Mouse (Mus musculus): ENCODE results near the gene Rbpms2.

Rbpms2 gene

DNA sequence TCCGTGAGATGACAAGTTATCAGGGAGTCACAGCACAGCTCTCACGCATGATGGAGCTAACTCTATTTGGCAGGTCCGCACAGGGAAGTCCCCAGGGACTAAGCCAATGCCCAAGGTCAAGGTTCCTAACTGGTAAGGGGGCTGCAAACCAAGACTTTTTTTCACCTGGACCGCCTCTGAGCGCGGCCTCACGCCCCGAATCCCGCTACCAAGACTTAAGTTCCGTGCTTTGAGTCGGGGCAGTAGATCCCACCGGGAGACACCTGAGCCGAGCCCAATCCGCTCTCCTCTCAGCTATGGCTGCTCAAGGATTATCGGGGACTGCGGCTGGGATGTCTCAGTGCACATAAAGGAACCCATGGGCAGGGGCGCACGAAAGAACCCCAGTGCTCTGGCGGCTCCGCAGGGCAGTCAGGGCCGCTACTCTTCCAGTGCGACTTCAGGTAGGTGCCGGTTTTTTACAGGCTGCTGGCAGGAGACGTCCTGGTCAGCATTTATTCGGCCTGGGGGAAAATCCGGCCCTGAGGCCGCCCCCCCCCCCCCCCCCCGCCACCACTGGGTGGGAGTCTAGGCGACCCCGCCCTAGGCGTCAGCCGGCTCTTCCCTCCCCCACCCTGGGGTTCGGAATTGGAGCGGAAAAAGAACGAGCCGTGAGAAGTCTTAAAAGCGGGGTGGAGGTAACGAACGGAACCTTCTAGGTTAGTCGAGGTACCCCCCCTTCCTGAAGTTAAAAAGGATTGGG is at the start of gene Rbpms2:
Gene Rbpms2, plus strand, starts transcription at position 624 of the 742 bp plus-strand sequence.
- no peak for DNase-seq (ENCODE audit: low read depth)

DNA sequence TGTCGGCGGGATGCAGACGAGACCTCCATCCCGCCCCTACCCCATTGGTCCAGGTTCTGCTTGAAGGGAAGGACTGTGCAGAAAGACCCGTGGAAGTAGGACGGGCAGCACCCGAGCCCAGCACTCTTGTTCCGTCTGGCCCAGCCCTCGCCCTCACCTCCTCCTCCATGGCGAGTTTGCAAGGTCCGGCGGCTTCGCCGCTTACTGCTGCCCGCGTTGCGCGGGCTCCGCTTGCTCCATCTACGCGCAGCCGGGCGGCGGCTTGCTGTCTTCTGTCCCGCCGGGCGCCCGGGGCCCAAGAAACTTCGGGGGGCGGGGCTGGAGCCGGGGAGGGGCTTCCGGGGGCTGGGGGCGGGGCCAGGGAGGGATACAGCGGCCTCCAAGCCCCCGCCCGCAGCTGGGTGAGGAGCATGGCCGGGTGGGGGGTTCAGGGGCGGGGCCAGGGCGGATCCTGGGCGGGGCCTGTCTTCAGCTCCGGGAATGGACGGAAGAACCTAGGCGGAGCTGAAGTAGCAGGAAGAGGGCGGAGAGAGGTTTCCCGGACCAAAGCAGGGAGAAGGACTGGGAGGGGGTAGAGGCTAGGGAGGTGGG is 49.6 kb upstream of the Rbpms2 start, which contains the start of gene Plekho2:
Gene Plekho2, minus strand, starts transcription at position 260 of the 591 bp plus-strand sequence.
- DNase-seq (ENCODE audit: low read depth) = peak; percentile 95

- DNase-seq (ENCODE audit: low read depth) = peak; percentile 91
These were observed 48.8 kb upstream of the Rbpms2 start for GRCm38 (mm10) chr9:65580401-65581256.

DNA sequence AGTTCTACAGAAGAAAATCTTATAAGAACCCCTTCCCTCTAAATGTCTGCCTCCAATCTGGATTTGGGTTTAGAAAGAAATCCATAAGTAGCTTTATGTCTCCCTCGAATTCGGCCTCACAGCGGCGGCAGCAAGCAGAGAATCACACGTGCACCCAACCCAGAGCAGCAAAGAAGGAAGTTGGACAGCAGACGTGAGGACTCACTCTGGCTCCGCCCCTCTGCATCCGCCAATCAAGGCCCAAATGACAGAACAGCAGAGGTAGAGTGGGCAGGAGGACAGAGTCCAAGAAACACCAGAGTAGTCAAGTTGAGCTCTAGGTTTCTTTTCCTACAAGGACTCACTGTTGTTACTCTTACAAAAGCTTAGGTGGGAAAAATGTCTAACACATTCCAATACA is 46.4 kb upstream of the Rbpms2 start:
- peak; percentile 30 for DNase-seq (ENCODE audit: low read depth)

DNA sequence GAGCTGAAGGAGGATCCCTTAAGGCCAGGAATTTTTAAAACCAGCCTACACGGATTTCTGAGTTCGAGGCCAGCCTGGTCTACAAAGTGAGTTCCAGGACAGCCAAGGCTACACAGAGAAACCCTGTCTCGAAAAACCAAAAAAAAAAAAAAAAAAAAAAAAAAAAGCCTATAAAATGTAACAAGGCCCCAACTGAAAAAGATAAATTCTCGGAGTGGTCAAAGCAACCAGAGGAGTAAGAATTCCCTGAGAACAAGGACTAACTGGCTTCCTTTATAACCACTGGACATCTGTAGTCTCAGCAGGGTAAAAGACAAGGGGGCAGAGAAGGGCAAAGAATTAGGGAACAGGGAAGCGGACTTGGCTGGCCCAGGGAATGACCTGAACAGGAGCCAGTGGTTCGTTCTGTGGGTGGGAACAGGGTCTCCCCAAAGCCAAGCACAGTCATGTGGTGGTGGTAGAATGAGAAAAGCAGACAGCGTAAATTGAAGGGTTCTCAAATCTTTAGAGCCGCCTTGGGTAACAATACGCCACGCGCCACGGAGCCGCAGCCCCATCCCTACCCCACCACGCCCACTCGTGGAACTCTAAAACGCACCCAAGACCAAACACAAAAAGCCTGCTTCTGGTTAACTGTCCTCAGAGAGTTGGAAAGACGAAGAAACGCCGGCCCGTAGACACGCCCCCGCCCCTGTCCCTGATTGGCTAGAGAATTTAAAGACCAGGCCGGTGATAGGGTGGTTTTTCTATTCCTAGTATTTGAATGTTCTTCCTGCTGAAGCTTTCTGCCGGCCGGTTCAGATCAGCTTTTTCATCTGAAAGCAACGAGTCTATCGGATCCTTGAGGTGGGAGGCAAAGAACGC is 42.8 kb upstream of the Rbpms2 start, which contains the start of gene Pif1:
Gene Pif1, plus strand, starts transcription at position 755 of the 864 bp plus-strand sequence.
- peak; percentile 86 for DNase-seq (ENCODE audit: low read depth)

DNA sequence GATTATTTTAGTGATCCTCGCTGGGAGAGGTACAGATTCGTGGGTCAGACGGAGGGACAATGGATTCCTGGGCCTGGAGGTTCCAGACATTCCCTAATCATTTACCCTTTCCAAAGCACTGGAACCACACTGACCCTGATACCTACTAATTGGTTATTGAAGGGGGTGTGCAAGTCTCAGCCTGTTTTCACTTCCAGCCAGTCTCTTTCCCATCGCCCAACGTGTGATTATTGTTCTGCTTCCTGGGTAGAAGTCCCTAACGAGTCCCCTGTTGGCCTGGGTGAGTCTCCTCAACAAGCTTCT is 42.2 kb upstream of the Rbpms2 start:
- DNase-seq (ENCODE audit: low read depth) = no peak

- DNase-seq (ENCODE audit: low read depth) = peak; percentile 39
These were observed 41.7 kb upstream of the Rbpms2 start for GRCm38 (mm10) chr9:65587573-65588358.

DNA sequence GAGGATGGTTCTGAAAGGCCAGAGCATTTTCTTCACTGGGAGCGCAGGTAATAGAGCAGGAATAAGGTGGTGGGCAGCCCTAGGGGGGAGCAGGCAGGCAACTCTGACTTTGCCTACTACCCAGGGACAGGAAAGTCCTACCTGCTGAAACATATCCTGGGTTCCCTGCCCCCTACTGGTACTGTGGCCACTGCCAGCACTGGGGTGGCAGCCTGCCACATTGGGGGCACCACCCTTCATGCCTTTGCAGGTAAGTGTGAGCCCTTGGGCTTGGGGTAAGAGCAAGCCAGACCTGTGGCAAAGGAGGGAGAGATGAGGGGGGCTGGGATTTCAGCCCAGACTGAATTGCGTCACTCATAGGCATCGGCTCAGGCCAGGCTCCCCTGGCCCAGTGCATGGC is 40.4 kb upstream of the Rbpms2 start:
- DNase-seq (ENCODE audit: low read depth) = no peak

GRCm38 (mm10) chr9:65592721-65593120 is 36.7 kb upstream of the Rbpms2 start:
- DNase-seq (ENCODE audit: low read depth) = no peak

DNA sequence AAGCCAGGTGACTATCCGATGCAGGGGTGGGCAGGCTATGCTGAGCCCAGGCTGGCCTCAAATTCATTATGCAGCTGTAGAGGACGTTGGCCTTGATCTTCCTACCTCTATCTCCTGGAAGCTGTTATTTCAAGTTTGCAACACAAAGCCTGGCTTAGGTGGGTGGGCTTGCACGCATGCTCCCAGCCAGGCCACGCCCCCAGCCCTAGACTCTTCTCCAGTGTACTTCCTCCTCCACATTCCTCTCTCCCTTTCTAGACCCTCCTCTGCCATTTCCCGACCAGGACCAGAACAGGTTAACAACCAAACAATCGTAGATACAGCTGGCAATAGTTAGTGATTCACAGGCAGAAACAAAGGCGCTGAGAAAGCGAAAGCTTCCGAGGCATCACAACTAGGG is 35.9 kb upstream of the Rbpms2 start:
- no peak for DNase-seq (ENCODE audit: low read depth)

DNA sequence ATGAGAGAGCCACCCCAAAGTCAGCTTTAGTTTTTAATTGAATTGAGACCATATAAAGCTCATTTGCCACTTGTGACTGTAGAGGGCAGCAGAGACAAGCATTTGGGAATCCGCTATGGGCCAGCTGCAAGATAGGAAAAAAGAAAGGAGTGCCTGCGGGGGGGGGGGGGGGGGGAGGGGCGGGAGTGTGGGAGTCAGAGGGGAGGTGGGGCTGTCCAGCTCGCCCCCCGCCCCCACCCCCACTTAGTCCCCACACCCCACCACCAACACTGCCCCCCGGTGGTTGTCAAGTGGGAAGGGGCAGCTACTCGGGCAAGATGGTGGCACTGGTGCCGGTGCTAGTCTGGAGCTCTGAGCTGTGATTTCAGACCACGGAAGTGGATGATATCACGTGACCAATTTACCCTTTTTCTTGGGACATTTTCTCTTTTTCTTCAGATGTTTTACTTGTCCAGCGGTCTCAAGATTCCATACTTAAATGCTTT is 30.6 kb upstream of the Rbpms2 start:
- peak; percentile 74 for DNase-seq (ENCODE audit: low read depth)

DNA sequence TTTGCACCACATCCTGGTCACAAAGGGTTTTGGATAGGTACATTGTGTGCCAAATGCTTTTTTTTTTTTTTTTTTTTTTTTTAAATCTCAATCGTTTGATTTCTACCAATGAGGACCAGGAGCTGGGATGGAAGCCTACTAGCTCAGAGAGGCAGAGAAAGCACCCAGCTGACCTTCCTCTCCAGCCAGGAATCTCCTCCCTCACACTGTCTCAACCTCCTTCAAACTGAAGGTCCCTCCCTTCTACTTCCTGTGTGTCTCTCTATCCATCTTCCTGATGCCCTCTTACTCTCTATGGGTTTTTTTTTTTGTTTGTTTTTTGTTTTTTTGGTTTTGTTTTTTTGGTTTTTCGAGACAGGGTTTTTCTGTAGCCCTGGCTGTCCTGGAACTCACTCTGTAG is 28.5 kb upstream of the Rbpms2 start:
- DNase-seq (ENCODE audit: low read depth) = no peak

DNA sequence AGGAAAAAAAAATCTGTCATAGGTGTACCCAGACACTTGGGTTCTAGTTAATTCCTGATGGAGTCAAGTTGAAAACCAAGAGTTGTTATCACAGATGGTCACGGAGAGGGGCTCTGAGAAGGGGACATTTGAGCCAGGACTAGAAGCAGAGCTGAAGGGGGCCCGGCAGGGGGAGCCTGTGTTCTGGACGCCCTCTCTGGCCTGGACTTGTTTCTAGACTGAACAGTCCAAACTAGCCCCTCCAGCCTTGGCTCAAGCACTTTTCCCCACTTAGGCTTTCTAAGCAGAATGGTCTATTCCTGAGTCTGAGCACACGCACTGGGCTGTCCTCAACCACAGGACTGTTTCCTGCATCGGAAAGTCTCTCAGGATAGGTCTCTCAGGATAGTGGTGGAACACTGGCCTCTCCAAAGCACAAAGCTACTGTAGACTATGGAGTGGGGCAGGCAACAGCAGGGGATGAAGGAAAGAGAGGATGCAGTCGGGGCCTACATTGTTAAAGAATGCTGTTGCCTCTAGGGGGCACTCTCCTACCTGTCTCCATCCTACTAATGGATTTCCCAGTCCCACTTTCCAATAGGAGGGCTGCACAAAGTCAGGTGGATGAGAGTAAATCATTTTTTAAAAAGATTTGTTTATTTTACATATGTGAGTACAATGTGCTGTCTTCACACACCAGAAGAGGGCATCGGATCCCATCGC is 25.9 kb upstream of the Rbpms2 start:
- no peak for DNase-seq (ENCODE audit: low read depth)

- DNase-seq (ENCODE audit: low read depth) = peak; percentile 73
These were observed 23.8 kb upstream of the Rbpms2 start for GRCm38 (mm10) chr9:65605471-65606136.

- DNase-seq (ENCODE audit: low read depth) = no peak
These were observed 22.9 kb upstream of the Rbpms2 start for GRCm38 (mm10) chr9:65606321-65607109.

DNA sequence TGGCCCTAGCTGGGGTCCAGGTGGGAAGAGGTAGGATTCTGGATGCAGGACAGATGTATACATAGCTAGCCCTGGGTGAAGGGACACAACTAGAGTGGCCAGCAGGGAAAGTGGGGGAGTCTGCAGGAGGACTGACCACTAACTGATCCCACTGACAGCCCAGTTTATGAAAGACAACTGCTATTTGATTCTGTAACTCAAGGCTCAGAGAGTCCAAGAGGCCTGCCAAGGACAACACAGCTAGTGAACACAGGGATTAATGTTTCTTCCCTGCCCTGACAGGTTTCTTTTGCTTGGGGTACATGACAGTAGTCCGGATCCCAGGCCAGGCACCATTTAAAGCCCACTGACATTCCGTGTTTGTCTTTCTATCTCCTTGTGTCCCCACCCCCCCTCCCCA is 22.3 kb upstream of the Rbpms2 start:
- no peak for DNase-seq (ENCODE audit: low read depth)

- DNase-seq (ENCODE audit: low read depth) = no peak
These were observed 17.4 kb upstream of the Rbpms2 start for GRCm38 (mm10) chr9:65611969-65612486.

DNA sequence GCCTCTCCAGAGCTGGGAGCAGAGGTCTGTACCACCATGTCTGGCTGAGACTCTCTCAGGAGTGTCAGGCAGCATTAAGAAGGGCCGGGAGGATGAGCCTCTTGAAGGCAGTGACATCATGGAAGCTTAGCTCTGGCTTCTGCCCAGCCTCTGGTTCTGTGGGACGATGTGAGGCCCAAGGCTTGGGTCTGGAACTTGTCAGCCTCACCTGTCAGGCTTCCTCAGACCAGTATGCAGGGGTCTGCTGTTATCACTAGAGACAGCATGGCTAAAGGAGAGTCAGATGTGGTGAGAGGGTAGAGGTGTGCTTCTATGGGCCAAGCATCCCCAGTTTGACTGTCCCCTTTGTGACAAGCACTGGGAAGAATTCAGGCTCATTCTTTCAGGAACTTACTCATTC is 16.4 kb upstream of the Rbpms2 start:
- DNase-seq (ENCODE audit: low read depth) = no peak

DNA sequence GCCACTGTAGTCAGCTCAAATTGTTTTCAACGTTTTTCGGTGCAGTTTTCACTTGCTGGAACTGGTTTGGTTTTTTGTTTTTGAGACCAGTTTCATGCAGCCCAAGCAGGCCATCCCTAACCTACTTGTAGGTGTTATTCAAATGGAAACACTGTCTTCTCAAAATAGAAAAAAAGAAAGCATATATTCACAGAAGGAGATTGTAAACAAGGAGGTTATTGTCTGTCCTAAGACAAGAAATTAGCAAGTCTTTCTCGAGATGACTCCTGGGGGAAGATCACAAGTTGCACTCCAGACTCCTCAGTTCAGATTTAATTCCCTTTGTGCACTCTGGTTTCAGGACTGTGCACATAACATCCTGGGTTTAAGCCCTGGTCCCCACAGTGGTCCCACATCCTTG is 10.1 kb upstream of the Rbpms2 start:
- no peak for DNase-seq (ENCODE audit: low read depth)

All from NIH3T3 (cell line).